Mouse (Mus musculus): ENCODE results near the gene Klhl34. TPM values are rescaled to one million over a fixed set of nuclear protein-coding genes. Genes with fewer than 3 reads are reported as not detected.

Gene Klhl34
- 2.1 and 2.4 TPM in 2 replicates for polyA plus RNA-seq (2015; fragmentation: Nextera tagmentation; extraction: Ambion mirVana)

DNA sequence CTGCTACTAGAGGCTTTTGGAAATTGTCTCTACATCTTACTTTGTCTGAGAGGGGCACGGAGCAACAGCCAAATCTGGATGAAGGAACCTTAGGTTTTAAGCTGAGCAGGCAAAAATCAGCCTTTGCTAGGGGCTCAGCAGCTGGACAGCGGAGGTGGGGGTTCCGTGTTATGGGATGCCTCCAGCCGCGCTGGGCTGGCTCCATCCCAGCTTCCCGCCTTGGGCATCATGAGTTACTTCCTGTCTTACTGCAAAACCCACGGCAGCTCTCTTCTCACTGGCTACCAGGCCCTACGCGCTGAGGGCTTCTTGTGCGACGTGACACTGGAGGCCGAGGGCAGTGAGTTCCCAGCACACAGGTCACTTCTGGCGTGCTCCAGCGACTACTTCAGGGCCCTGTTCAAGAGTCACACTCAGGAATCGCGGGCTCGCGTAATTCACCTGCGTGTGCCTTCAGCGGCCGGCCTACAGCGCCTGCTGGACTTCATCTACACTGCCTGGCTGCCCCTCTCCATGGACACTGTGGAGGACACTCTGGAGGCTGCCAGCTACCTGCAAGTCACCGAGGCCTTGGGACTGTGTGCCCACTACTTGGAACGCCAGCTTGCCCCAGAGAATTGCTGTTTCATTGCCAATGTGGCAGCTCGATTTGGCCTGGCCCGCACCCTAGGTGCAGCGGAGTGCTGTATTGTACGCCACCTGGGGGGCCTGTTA lies at the start of gene Klhl34:
Klhl34 (plus strand) TSS at position 229 of the 714 bp plus-strand sequence.
- no peaks in the 10 kb centered on the region for H3K9me3 ChIP-seq
- no peaks in the 10 kb centered on the region for H3K27me3 ChIP-seq
- WGBS = 38% methylated on average over 28 of the region's 28 CpGs
- H3K9ac ChIP-seq = 0 out of 2 replicates have a peak within 1 kb of the TSS, but pooled peaks have one; percentile 10
- H3K4me3 ChIP-seq = peak within 1 kb of the TSS; percentile 25
- peak within 1 kb of the TSS; percentile 56 for H3K4me2 ChIP-seq
- H3K36me3 ChIP-seq = no peaks in the 10 kb centered on the region
- ATAC-seq (ENCODE audit: low FRiP score, low read depth) = peak; percentile 38; the same call in 1 of the 2 replicates
- no peak within 1 kb of the TSS for H3K27ac ChIP-seq (replicated peaks)
- H3K4me1 ChIP-seq (replicated peaks) = peaks cover 5% of the 10 kb centered on the region; the same call in 1 of the 2 replicates

DNA sequence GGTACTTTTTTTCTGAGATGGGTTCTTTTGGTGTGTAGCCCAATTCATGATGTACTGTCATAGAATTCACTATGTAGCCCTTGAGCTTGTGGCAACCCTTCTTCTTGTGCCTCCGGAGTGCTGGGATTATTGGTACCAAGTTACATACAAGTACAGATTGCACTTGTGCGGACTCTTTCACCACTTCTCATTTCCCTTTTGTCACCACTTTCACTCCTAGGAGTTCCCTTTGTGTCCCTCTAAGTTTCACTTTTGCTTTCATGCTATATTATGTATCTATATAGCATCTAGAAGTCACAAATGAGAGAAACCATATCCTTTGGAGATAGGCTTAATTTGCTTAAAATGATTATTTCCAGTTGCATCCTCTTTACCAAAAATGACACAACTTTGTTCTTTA lies 16.6 kb upstream of the Klhl34 start:
- Histone ChIP-seq H3K4me1 (replicated peaks) (no peaks in the 10 kb centered on the region), H3K4me3 (no peak overlapping the region), H3K27me3 (no peaks in the 10 kb centered on the region), H3K9me3 (no peaks in the 10 kb centered on the region), H3K36me3 (no peaks in the 10 kb centered on the region), H3K9ac (no peak overlapping the region), H3K27ac (replicated peaks) (no peak overlapping the region), H3K4me2 (no peak overlapping the region)
- WGBS = 87% methylated on average over 2 of the region's 2 CpGs
- ATAC-seq (ENCODE audit: low FRiP score, low read depth) = no peak

GRCm38 (mm10) chrX:157809721-157810120 lies 8.5 kb upstream of the Klhl34 start:
- H3K4me1 ChIP-seq (replicated peaks) = no peaks in the 10 kb centered on the region
- H3K4me2 ChIP-seq = no peak overlapping the region
- no peak overlapping the region for H3K4me3 ChIP-seq
- WGBS = 72% methylated on average over 1 of the region's 1 CpGs
- no peaks in the 10 kb centered on the region for H3K36me3 ChIP-seq
- ATAC-seq (ENCODE audit: low FRiP score, low read depth) = no peak
- no peak overlapping the region for H3K9ac ChIP-seq
- no peaks in the 10 kb centered on the region for H3K9me3 ChIP-seq
- H3K27ac ChIP-seq (replicated peaks) = no peak overlapping the region
- H3K27me3 ChIP-seq = no peaks in the 10 kb centered on the region

DNA sequence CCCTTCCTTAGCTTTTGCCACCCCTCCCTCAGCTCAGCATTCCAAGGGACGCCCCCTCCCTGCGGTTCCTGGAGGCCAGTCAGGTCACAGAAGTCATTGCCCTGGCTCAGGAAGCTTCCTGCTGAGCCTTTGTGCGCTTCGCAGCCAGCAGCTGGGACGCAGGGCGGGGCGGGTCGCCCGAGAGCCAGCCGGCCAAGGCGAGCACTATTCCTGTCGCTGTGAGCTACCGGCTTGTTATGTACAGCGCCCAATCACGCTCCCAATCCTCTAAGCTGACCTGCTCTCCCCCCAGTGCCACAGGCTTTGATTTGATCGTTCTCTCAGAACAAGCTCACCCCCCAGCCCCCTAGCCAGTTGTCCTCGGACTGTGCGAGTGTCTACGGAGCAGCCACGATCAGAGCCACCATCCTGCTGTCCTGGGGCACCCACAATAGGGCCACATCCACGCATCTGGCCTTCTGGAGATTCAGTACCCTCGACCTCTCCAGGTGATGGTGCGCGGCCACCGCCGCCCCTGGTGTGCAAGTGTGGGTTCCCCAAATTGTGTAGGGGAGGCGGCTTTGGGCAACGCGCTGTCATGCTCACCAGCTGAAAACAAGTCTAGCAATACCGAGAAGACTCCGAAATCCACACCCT lies 546 bp upstream of the Klhl34 start:
- Histone ChIP-seq H3K9me3 (no peaks in the 10 kb centered on the region), H3K9ac (0 out of 2 replicates have a peak overlapping the region, but pooled peaks have one; percentile 10), H3K27ac (replicated peaks) (no peak overlapping the region), H3K4me3 (peak overlapping the region; percentile 25), H3K4me2 (peak overlapping the region; percentile 56), H3K27me3 (no peaks in the 10 kb centered on the region), H3K36me3 (no peaks in the 10 kb centered on the region), H3K4me1 (replicated peaks) (peaks cover 5% of the 10 kb centered on the region; the same call in 1 of the 2 replicates)
- peak; percentile 68 for ATAC-seq (ENCODE audit: low FRiP score, low read depth)
- 19% methylated on average over 31 of the region's 31 CpGs for WGBS

- H3K9me3 ChIP-seq = no peaks in the 10 kb centered on the region
- no peaks in the 10 kb centered on the region for H3K27me3 ChIP-seq
- no peak overlapping the region for H3K4me3 ChIP-seq
- H3K36me3 ChIP-seq = no peaks in the 10 kb centered on the region
- no peak overlapping the region for H3K27ac ChIP-seq (replicated peaks)
- H3K4me1 ChIP-seq (replicated peaks) = peaks cover 5% of the 10 kb centered on the region; the same call in 1 of the 2 replicates
- H3K9ac ChIP-seq = no peak overlapping the region
- 0 out of 2 replicates have a peak, but pooled peaks have one; percentile 9 for ATAC-seq (ENCODE audit: low FRiP score, low read depth)
- WGBS = 79% methylated on average over 13 of the region's 13 CpGs
- no peak overlapping the region for H3K4me2 ChIP-seq
Observed at GRCm38 (mm10) chrX:157818921-157819260, 656 bp downstream of the Klhl34 start.

GRCm38 (mm10) chrX:157829983-157830382 lies 11.7 kb downstream of the Klhl34 start:
- Histone ChIP-seq H3K4me1 (replicated peaks) (no peaks in the 10 kb centered on the region), H3K4me2 (no peak overlapping the region), H3K27ac (replicated peaks) (no peak overlapping the region), H3K27me3 (no peaks in the 10 kb centered on the region), H3K36me3 (no peaks in the 10 kb centered on the region), H3K4me3 (no peak overlapping the region), H3K9me3 (no peaks in the 10 kb centered on the region), H3K9ac (no peak overlapping the region)
- no peak for ATAC-seq (ENCODE audit: low FRiP score, low read depth)
- WGBS = 71% methylated on average over 4 of the region's 4 CpGs

Other genes with a start within 250 kb of the Klhl34 start
- gene Yy2, start 249.4 kb upstream of the Klhl34 start, polyA plus RNA-seq (2015; fragmentation: Nextera tagmentation; extraction: Ambion mirVana) = 1.2 and 1.9 TPM in 2 replicates
- gene Mbtps2, start 219.7 kb upstream of the Klhl34 start, polyA plus RNA-seq (2015; fragmentation: Nextera tagmentation; extraction: Ambion mirVana) = 27.5 and 28.2 TPM in 2 replicates
- gene Smpx, start 119.5 kb upstream of the Klhl34 start, polyA plus RNA-seq (2015; fragmentation: Nextera tagmentation; extraction: Ambion mirVana) = 0.14 and 0.43 TPM in 2 replicates
- 8.9 and 9.6 TPM in 2 replicates for gene Cnksr2, start 224.9 kb downstream of the Klhl34 start, polyA plus RNA-seq (2015; fragmentation: Nextera tagmentation; extraction: Ambion mirVana)

Data from hindbrain, embryonic 15.5 days (tissue).